Mouse (Mus musculus): ENCODE results near the gene Ccdc157.

Gene Ccdc157

GRCm38 (mm10) chr11:4098120-4098519 lies 62.0 kb downstream of the Ccdc157 start:
- DNase-seq: no peak

GRCm38 (mm10) chr11:4097091-4097621 lies 62.9 kb downstream of the Ccdc157 start:
- peak in 1 of 2 experiments; percentile 24 for DNase-seq

GRCm38 (mm10) chr11:4096054-4096984 lies 63.8 kb downstream of the Ccdc157 start:
- peak; percentile 97 to 99 for DNase-seq

- DNase-seq: peak; percentile 62 to 75
Observed at GRCm38 (mm10) chr11:4095171-4096053, 64.7 kb downstream of the Ccdc157 start, which contains the start of gene Mtfp1. Gene Mtfp1 (minus strand): TSS chr11:4095445.

GRCm38 (mm10) chr11:4094378-4095170 lies 65.5 kb downstream of the Ccdc157 start:
- DNase-seq: peak; percentile 73 to 82

- DNase-seq: no peak
Observed at GRCm38 (mm10) chr11:4093459-4094377, 66.4 kb downstream of the Ccdc157 start.

Data from kidney, postnatal 4 days (tissue).